Mouse (Mus musculus) kidney, postnatal 0 days (tissue): ENCODE results near the gene Mia3. TPM values are rescaled to one million over a fixed set of nuclear protein-coding genes. Genes with fewer than 3 reads are reported as not detected.
A peak's percentile ranks its signal among the peaks of the same experiment; 100 is the strongest.
"Not testable (repeated sequence)": the region's sequence is repeated elsewhere in the genome, so short reads cannot be mapped to it uniquely, and the experiment has no call there.

Experiments
- ATAC-seq: fragments of 200-750 bp; cut with Nextera tagmentation; replicated peaks from 2 replicates; pipeline ENCODE4 v1.8.0; 2017; ENCODE audit warnings: low read depth, moderate number of reproducible peaks, moderate TSS enrichment, moderate library complexity; ENCODE audit not compliant: low FRiP score
- DNase-seq: peaks from one replicate; pipeline ENCODE4 v3.0.0-alpha.2; 2016; ENCODE audit warnings: low spot score
- H3K27ac ChIP-seq: fragments of 300-500 bp; sonication (generic); 2 replicates; pipeline ENCODE4 v1.5.1; 2014; ENCODE audit warnings: mild to moderate bottlenecking
- H3K27me3 ChIP-seq: fragments of 300-500 bp; sonication (generic); 2 replicates; pipeline ENCODE4 v1.6.1; 2014; ENCODE audit warnings: low read length, mixed read lengths; ENCODE audit not compliant: insufficient read depth
- H3K36me3 ChIP-seq: fragments of 300-500 bp; sonication (generic); 2 replicates; pipeline ENCODE4 v1.6.1; 2014; ENCODE audit warnings: low read length, mixed read lengths; ENCODE audit not compliant: insufficient read depth
- H3K4me1 ChIP-seq: fragments of 300-500 bp; sonication (generic); replicated peaks from 2 replicates; pipeline ENCODE4 v1.6.1; 2014; ENCODE audit warnings: antibody characterized with exemption, low read length, mixed read lengths; ENCODE audit not compliant: insufficient read depth
- H3K4me2 ChIP-seq: fragments of 300-500 bp; sonication (generic); 2 replicates; pipeline ENCODE4 v1.6.1; 2014; ENCODE audit warnings: mild to moderate bottlenecking, low read length, moderate library complexity, mixed read lengths
- H3K4me3 ChIP-seq: fragments of 300-500 bp; sonication (generic); replicated peaks from 2 replicates; pipeline ENCODE4 v1.5.1; 2014; ENCODE audit warnings: low read depth, low read length
- H3K9ac ChIP-seq: fragments of 300-500 bp; sonication (generic); 2 replicates; pipeline ENCODE4 v1.6.1; 2014; ENCODE audit warnings: low read depth, low read length
- H3K9me3 ChIP-seq: fragments of 300-500 bp; sonication (generic); replicated peaks from 2 replicates; pipeline ENCODE4 v1.6.1; 2016; ENCODE audit warnings: low read length, inconsistent platforms, mixed read lengths
- CTCF ChIP-seq: IDR thresholded peaks from 2 replicates; pipeline ENCODE4 v1.5.1; 2016; ENCODE audit warnings: antibody characterized with exemption, low read depth, mild to moderate bottlenecking, moderate library complexity
- WGBS: fragments of 180-500 bp; shearing (Covaris S2); extraction: QIAGEN DNeasy Blood & Tissue Kit; methylation state at CpG from one replicate; pipeline ENCODE4 v1.1.7; 2014; 5-methylcytosine and 5-hydroxymethylcytosine counted together
- polyA plus RNA-seq: library from polyadenylated mRNA; unstranded; fragments of >200 nt; fragmentation: Nextera tagmentation; extraction: Ambion mirVana; gene quantifications from 2 replicates; pipeline ENCODE4 v1.2.1, GENCODE M21; 2015

The Mia3 gene
- 60.8 and 61.9 TPM in 2 replicates for polyA plus RNA-seq

DNA sequence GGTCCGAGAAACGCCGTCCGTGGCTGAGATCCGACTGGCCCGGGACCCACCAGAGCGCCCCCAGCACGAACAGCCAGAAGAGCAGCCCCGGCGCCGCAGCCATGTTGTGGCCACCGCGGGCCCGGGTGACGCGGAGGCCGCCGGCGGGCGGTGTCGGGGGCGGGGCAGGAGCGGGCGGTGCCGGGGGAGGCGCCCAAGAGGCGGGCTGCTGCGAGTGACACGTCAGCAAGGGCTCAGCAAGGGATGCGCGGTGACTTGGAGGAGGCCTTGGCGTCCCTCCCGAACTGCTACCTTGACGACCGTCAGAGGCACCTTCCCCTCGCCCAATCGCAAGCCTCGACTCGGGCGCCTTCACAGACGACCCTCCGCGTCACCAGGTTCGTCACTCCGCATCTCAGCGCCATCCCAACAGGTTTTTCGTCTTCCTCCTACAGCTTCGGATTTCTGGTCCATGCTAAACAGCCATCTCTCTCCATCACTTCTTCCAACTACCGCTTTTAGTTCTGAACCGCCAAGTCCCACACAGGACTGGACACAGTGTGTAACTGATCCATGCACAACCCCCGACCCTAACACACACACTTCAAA lies at the start of gene Mia3:
TSS of gene Mia3 (minus strand) at position 127 of the 588 bp plus-strand sequence.
- H3K4me2 ChIP-seq: peak within 1 kb of the TSS; percentile 97
- H3K36me3 ChIP-seq: 0 out of 2 replicates have a peak, but pooled peaks cover under 1% of the 10 kb centered on the region
- H3K9me3 ChIP-seq: no peaks in the 10 kb centered on the region
- TF ChIP-seq CTCF: no peak
- no peaks in the 10 kb centered on the region for H3K27me3 ChIP-seq
- peak within 1 kb of the TSS; percentile 86 for H3K9ac ChIP-seq
- H3K4me3 ChIP-seq: peak within 1 kb of the TSS; percentile 92
- H3K4me1 ChIP-seq: peaks cover 7% of the 10 kb centered on the region
- under 1% methylated on average over 50 of the region's 51 CpGs for WGBS
- peak within 1 kb of the TSS; percentile 77 for H3K27ac ChIP-seq
- ATAC-seq (peak; percentile 98), DNase-seq (peak; percentile 96)

DNA sequence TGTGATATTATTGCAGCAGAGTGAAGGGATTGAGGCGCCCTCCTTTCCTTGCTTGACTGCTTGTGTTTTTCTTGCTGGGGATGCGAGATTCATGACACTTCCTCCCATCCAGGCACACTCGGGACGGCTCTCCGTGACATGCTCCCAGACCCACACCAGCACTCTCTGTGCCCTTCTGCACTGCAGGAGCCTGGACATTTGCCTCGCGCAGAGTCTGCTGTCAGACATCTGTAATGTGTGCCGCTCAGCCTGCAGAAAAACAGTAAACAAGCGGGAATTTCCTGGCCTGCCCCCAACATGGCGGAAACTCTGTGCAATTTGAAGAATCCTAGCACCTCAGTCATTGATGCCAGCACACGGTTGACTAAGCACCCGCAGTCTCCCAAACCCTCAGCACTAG lies 48.5 kb upstream of the Mia3 start, which contains the start of gene Hhipl2:
TSS of gene Hhipl2 (plus strand) at position 343 of the 400 bp plus-strand sequence.
- no peak within 1 kb of the TSS for H3K4me3 ChIP-seq
- no peaks in the 10 kb centered on the region for H3K9me3 ChIP-seq
- WGBS: 27% methylated on average over 12 of the region's 12 CpGs
- no peaks in the 10 kb centered on the region for H3K36me3 ChIP-seq
- peak; percentile 31 for DNase-seq
- H3K27ac ChIP-seq: no peak within 1 kb of the TSS
- H3K27me3 ChIP-seq: no peaks in the 10 kb centered on the region
- H3K9ac ChIP-seq: no peak within 1 kb of the TSS
- 0 out of 2 replicates have a peak within 1 kb of the TSS, but pooled peaks have one; percentile 24 for H3K4me2 ChIP-seq
- H3K4me1 ChIP-seq: no peaks in the 10 kb centered on the region
- no peak for TF ChIP-seq CTCF
- no peak; the same call in 1 of the 2 replicates for ATAC-seq

DNA sequence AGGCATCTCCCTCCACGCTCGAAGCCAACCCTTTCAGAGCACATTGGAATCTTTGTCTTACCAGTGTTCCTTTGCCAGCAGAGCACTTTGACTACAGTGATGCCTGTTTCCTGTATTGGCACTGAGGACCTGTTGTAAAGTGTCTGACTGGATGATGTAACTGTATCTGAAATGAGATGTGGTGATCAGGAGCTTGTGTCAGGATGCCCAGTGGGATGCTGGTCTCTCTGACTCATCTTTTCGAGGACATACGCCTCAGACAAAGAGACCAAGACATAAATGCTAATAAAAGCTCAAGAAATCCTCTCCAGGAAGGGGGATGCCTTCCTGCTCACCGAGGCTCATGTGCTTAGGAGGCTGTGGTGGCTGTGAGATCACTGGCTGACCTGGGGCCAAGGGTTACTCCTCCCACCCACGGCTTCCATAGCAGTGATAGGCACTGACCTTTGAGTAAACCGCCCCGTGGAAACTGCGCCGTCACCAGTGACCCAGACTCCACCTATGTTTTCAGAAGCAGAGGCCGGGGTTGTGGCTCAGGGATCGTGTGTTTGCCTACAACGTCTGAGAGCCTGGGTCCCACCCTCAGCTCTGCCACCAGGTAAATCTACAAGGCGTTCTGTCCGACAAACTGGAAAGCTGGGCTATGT lies 44.9 kb upstream of the Mia3 start:
- 74% methylated on average over 15 of the region's 15 CpGs for WGBS
- no peak overlapping the region for H3K9ac ChIP-seq
- H3K27me3 ChIP-seq: no peaks in the 10 kb centered on the region
- no peak overlapping the region for H3K4me2 ChIP-seq
- no peaks in the 10 kb centered on the region for H3K4me1 ChIP-seq
- peaks cover 21% of the 10 kb centered on the region; the same call in 1 of the 2 replicates for H3K36me3 ChIP-seq
- no peak for ATAC-seq
- H3K27ac ChIP-seq: no peak overlapping the region
- DNase-seq: no peak
- H3K4me3 ChIP-seq: no peak overlapping the region
- no peak for TF ChIP-seq CTCF
- no peaks in the 10 kb centered on the region for H3K9me3 ChIP-seq

DNA sequence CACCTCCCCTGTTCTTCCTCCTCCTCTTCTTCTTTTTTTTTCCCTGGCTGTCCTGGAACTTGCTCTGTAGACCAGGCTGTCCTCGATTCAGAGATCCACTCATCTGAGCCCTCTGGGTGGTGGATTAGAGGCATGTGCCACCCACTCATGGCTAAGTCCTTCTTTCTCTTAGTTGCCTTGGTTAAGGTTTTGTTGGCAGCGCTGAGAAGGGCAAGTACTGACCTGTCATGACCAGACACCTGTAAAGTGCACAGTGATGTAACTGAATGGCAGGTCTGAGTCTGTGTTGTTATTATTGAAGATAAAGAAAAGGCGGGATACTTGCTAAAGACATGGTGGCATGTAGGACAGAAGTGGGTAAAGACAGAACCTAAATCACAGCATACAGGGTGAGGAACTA lies 34.0 kb upstream of the Mia3 start:
- 90% methylated on average over 3 of the region's 3 CpGs for WGBS
- Histone ChIP-seq H3K36me3 (peaks cover 36% of the 10 kb centered on the region), H3K4me2 (no peak overlapping the region), H3K4me1 (no peaks in the 10 kb centered on the region), H3K27me3 (no peaks in the 10 kb centered on the region), H3K9ac (no peak overlapping the region), H3K4me3 (no peak overlapping the region), H3K27ac (no peak overlapping the region), H3K9me3 (no peaks in the 10 kb centered on the region)
- DNase-seq (no peak), ATAC-seq (no peak)
- TF ChIP-seq CTCF: no peak

DNA sequence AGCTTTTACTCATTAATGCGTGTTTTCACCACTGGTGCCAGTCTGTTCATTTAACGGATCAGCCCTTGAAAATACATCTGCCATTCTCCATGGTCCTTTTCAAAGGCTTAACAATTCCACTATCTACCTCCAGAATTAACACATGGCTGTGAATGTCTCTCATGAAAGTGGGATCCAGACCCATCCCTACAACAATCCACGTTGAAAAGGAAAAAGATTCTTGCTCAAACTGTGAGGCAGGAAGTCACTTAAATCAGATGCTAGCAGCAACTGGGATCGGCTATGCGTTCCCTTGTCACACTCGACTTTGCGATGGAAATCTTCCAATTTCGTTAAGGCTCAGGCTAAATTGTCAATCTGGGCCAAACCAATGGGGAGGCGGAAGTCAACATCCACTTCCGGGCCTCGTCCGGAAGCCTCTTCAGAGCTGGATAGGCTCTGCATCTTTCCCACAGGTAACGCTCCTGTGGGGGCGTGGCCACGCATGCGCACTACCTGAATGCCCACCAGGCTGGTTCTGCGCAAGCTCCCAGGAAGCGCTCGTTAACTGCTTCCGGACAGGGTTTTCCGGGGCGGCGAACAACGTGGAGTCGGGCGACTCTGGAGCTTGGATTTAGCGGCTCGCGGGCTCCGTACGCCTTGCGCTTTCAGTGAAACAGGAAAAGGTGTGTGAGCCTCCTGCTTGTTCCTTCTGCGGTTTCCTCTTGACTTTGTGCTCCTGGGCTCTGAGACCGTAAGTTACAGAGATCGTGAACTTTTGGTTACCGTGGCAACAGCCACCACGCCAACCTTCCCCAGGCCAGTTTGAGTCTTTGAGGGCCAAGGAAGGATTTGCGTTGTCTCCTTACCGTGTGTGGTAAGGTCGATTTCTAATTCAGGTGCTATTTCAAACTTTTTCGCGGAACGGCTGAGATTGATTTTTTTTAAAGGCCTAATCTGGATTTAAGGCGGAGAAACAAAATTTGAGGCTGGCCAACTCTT lies 19.4 kb upstream of the Mia3 start, which contains the start of gene Taf1a:
TSS of gene Taf1a (plus strand) at position 556 of the 981 bp plus-strand sequence.
- Histone ChIP-seq H3K9me3 (no peaks in the 10 kb centered on the region), H3K4me2 (peak within 1 kb of the TSS; percentile 78), H3K9ac (peak within 1 kb of the TSS; percentile 56), H3K4me3 (peak within 1 kb of the TSS; percentile 83), H3K27ac (peak within 1 kb of the TSS; percentile 27), H3K36me3 (peaks cover 7% of the 10 kb centered on the region), H3K27me3 (no peaks in the 10 kb centered on the region), H3K4me1 (peaks cover 5% of the 10 kb centered on the region; the same call in 1 of the 2 replicates)
- no peak for TF ChIP-seq CTCF
- 5% methylated on average over 44 of the region's 44 CpGs for WGBS
- ATAC-seq (peak; percentile 99), DNase-seq (peak; percentile 95)

DNA sequence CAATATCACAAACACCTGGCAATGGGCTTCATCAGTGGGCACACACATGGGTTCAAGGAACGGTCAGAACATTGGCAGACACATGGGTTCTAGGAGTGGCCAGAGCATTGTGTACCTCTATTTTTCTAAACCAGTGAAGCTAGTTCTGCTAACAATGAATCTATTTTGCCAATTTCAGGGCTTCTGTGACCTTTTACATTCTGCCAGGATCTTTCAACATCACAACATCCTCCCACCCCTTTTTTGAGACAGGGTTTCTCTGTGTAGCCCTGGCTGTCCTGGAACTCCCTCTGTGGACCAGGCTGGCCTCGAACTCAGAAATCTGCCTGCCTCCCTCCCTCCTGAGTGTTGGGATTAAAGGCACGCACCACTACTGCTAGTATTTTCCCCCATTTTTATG lies 18.1 kb upstream of the Mia3 start:
- WGBS: 94% methylated on average over 3 of the region's 3 CpGs
- not testable (repeated sequence) for H3K4me1 ChIP-seq, H3K9me3 ChIP-seq, H3K4me2 ChIP-seq, H3K27me3 ChIP-seq, ATAC-seq, H3K36me3 ChIP-seq, H3K9ac ChIP-seq, DNase-seq, H3K4me3 ChIP-seq, H3K27ac ChIP-seq
